Mouse (Mus musculus): ENCODE measurements around the gene Atn1. TPM values are rescaled to one million over a fixed set of nuclear protein-coding genes. Genes with fewer than 3 reads are reported as not detected.

Atn1 gene
- 60.0 and 70.5 TPM in 2 replicates for polyA plus RNA-seq (2012; rRNA removed; ENCODE audit: low replicate concordance)

DNA sequence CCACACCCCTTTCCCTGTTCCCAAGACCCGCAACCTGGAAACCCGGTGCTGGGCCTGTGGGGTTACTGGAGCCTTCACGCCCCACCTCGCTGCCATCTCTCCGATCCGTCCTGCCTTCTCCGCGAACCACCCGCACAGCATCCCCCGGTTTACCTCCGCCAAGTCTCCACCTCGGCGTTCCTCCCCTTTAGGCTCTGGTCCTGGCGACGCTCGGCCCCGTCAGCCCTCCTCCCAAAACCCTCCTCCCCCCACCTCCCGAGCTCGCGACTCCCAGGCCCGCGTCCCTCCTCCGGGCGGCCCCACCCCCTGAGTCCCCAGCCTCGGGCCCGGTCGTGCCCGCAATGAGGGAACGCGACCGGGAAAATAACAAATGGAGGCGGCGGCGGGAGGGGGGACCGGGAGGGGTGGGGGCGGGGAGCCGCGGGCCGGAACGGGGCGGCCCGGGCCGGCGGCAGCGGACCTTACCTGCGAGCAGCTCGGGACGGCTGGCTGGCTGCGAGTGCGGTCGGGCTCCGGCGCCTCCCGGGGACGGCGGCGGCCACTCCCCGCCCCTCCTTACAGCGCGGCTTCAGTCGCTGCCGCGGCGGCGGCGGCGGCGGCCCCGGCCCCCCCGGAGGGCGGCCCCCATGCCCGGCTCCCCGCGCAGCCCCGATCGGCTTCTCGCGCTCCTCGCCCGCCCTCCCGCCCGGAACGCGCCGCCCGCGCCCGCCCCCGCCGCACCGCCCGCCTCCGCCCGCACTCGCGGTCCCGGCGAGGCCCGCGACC, at the start of gene Atn1, which contains the start of gene Gm45234:
Gene Atn1 (minus strand): TSS at position 694 of the 765 bp plus-strand sequence.
Gene Gm45234 (minus strand): TSS at position 191 of the 765 bp plus-strand sequence.

GRCm38 (mm10) chr6:124779222-124779983, 23.1 kb upstream of the Atn1 start, which contains the start of gene Lrrc23:
TSS of gene Lrrc23 (minus strand) at chr6:124779727.

DNA sequence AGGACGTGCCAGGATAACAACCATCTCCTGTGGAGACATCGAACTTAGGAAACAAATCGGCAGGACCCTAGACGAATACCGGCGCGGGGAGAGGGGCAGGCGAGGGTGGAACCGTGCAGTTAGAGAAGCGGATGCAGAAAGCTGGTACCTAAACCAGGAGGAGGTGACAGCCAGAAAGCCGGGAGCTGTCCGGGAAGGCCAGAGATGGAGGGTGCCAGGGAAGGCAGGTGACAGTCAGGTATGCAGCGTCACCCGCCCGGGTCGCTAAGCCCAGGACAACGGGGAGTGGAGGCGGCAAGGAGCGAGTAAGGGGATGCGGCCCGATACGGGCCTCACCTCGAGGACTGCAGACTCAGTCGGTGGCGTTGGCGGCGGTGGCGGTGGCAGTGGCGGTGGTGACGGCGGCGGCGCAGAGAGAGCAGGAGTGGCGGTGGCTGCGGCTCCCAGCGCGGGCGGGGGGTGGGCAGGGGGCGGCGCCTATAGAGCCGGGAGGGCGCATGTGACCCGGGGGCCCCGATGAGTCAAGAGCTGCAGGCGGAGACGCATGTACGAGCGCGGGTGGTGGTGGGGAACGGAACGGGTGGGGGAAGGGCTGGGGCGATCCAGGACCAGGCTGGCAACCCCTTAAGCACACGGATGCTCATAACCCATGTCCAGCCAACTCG, 12.9 kb upstream of the Atn1 start, which contains the start of gene Eno2:
Gene Eno2 (minus strand): TSS at position 573 of the 665 bp plus-strand sequence.

GRCm38 (mm10) chr6:124740888-124741761, 15.2 kb downstream of the Atn1 start, which contains the start of gene Grcc10:
TSS of gene Grcc10 (minus strand) at chr6:124741374.

GRCm38 (mm10) chr6:124738511-124739023, 17.8 kb downstream of the Atn1 start, which contains the start of gene Ptpn6:
TSS of gene Ptpn6 (minus strand) at chr6:124738714.

GRCm38 (mm10) chr6:124711824-124712782, 44.2 kb downstream of the Atn1 start, which contains the start of the genes Emg1 and Phb2:
TSS of gene Emg1 (minus strand) at chr6:124712178.
TSS of gene Phb2 (plus strand) at chr6:124712336.

Other genes with a start within 250 kb of the Atn1 start
- 5.3 and 8.3 TPM in 2 replicates for gene C1ra, start 244.1 kb downstream of the Atn1 start, polyA plus RNA-seq (2012; rRNA removed; ENCODE audit: low replicate concordance)
- 5.4 and 8.8 TPM in 2 replicates for gene C1s1, start 214.2 kb downstream of the Atn1 start, polyA plus RNA-seq (2012; rRNA removed; ENCODE audit: low replicate concordance)
- not detected in 2 replicates for gene C1rb, start 186.2 kb downstream of the Atn1 start, polyA plus RNA-seq (2012; rRNA removed; ENCODE audit: low replicate concordance)
- not detected in 2 replicates for gene C1s2, start 120.4 kb downstream of the Atn1 start, polyA plus RNA-seq (2012; rRNA removed; ENCODE audit: low replicate concordance)
- 200 and 320 TPM in 2 replicates for gene Lpcat3, start 93.5 kb downstream of the Atn1 start, polyA plus RNA-seq (2012; rRNA removed; ENCODE audit: low replicate concordance)
- gene Emg1, start 44.3 kb downstream of the Atn1 start, polyA plus RNA-seq (2012; rRNA removed; ENCODE audit: low replicate concordance) = 21.0 and 23.1 TPM in 2 replicates
- gene Phb2, start 44.2 kb downstream of the Atn1 start, polyA plus RNA-seq (2012; rRNA removed; ENCODE audit: low replicate concordance) = 163 and 179 TPM in 2 replicates
- 18.0 and 22.1 TPM in 2 replicates for gene Ptpn6, start 17.8 kb downstream of the Atn1 start, polyA plus RNA-seq (2012; rRNA removed; ENCODE audit: low replicate concordance)
- gene Grcc10, start 15.2 kb downstream of the Atn1 start, polyA plus RNA-seq (2012; rRNA removed; ENCODE audit: low replicate concordance) = 113 and 151 TPM in 2 replicates
- gene Gm45234, start 503 bp downstream of the Atn1 start, polyA plus RNA-seq (2012; rRNA removed; ENCODE audit: low replicate concordance) = not detected in 2 replicates
- 2.6 and 3.2 TPM in 2 replicates for gene Eno2, start 13.1 kb upstream of the Atn1 start, polyA plus RNA-seq (2012; rRNA removed; ENCODE audit: low replicate concordance)
- gene Lrrc23, start 23.2 kb upstream of the Atn1 start, polyA plus RNA-seq (2012; rRNA removed; ENCODE audit: low replicate concordance) = 0.09 and 0.30 TPM in 2 replicates
- gene Spsb2, start 52.1 kb upstream of the Atn1 start, polyA plus RNA-seq (2012; rRNA removed; ENCODE audit: low replicate concordance) = 21.3 and 42.0 TPM in 2 replicates
- 448 and 753 TPM in 2 replicates for gene Tpi1, start 57.8 kb upstream of the Atn1 start, polyA plus RNA-seq (2012; rRNA removed; ENCODE audit: low replicate concordance)
- 41.6 and 63.1 TPM in 2 replicates for gene Usp5, start 73.0 kb upstream of the Atn1 start, polyA plus RNA-seq (2012; rRNA removed; ENCODE audit: low replicate concordance)
- 53.1 and 53.5 TPM in 2 replicates for gene Cdca3, start 73.0 kb upstream of the Atn1 start, polyA plus RNA-seq (2012; rRNA removed; ENCODE audit: low replicate concordance)
- 0.14 and 0.31 TPM in 2 replicates for gene Gnb3, start 83.8 kb upstream of the Atn1 start, polyA plus RNA-seq (2012; rRNA removed; ENCODE audit: low replicate concordance)
- gene P3h3, start 101.2 kb upstream of the Atn1 start, polyA plus RNA-seq (2012; rRNA removed; ENCODE audit: low replicate concordance) = 5.8 and 11.2 TPM in 2 replicates
- gene Gpr162, start 107.5 kb upstream of the Atn1 start, polyA plus RNA-seq (2012; rRNA removed; ENCODE audit: low replicate concordance) = 0.65 and 1.6 TPM in 2 replicates
- gene Cd4, start 131.7 kb upstream of the Atn1 start, polyA plus RNA-seq (2012; rRNA removed; ENCODE audit: low replicate concordance) = 2.8 and 4.7 TPM in 2 replicates
- gene Lag3, start 155.2 kb upstream of the Atn1 start, polyA plus RNA-seq (2012; rRNA removed; ENCODE audit: low replicate concordance) = 3.0 and 7.5 TPM in 2 replicates
- 874 and 2,100 TPM in 2 replicates for gene Ptms, start 163.6 kb upstream of the Atn1 start, polyA plus RNA-seq (2012; rRNA removed; ENCODE audit: low replicate concordance)
- gene Mlf2, start 174.9 kb upstream of the Atn1 start, polyA plus RNA-seq (2012; rRNA removed; ENCODE audit: low replicate concordance) = 369 and 581 TPM in 2 replicates
- 120 and 168 TPM in 2 replicates for gene Cops7a, start 209.0 kb upstream of the Atn1 start, polyA plus RNA-seq (2012; rRNA removed; ENCODE audit: low replicate concordance)
- gene Pianp, start 240.2 kb upstream of the Atn1 start, polyA plus RNA-seq (2012; rRNA removed; ENCODE audit: low replicate concordance) = 3.2 and 4.2 TPM in 2 replicates